Mouse (Mus musculus): ENCODE results near the gene Cphx2. TPM values are rescaled to one million over a fixed set of nuclear protein-coding genes. Genes with fewer than 3 reads are reported as not detected.
A peak's percentile ranks its signal among the peaks of the same experiment; 100 is the strongest.
"Not testable (repeated sequence)": the region's sequence is repeated elsewhere in the genome, so short reads cannot be mapped to it uniquely, and the experiment has no call there.

Cphx2 gene
- not detected in 2 replicates for polyA plus RNA-seq (2015; fragmentation: Nextera tagmentation; extraction: Ambion mirVana)

- not testable (repeated sequence) for H3K27ac ChIP-seq (ENCODE audit: low read depth, low read length); H3K9me3 ChIP-seq (ENCODE audit: control insufficient read depth, low read length); H3K4me1 ChIP-seq (ENCODE audit: control insufficient read depth, insufficient read depth, low read depth, low read length); H3K27me3 ChIP-seq (replicated peaks; ENCODE audit: control insufficient read depth, insufficient read depth, low read length); ATAC-seq; H3K9ac ChIP-seq (ENCODE audit: low read depth, low read length); H3K4me2 ChIP-seq (ENCODE audit: low read length); H3K4me3 ChIP-seq (ENCODE audit: low read length); H3K36me3 ChIP-seq (ENCODE audit: control insufficient read depth, insufficient read depth, low read length)
- WGBS = no CpG with 5 or more reads among the region's 6 CpGs
Measured at GRCm38 (mm10) chr14:26081216-26081615, at the start of gene Cphx2. Cphx2 (plus strand) TSS chr14:26081516.

GRCm38 (mm10) chr14:26034364-26034763 lies 47.0 kb upstream of the Cphx2 start:
- H3K4me3 ChIP-seq (ENCODE audit: low read length); H3K9ac ChIP-seq (ENCODE audit: low read depth, low read length); H3K27me3 ChIP-seq (replicated peaks; ENCODE audit: control insufficient read depth, insufficient read depth, low read length); H3K36me3 ChIP-seq (ENCODE audit: control insufficient read depth, insufficient read depth, low read length); H3K27ac ChIP-seq (ENCODE audit: low read depth, low read length); H3K4me1 ChIP-seq (ENCODE audit: control insufficient read depth, insufficient read depth, low read depth, low read length); H3K4me2 ChIP-seq (ENCODE audit: low read length); H3K9me3 ChIP-seq (ENCODE audit: control insufficient read depth, low read length); ATAC-seq: not testable (repeated sequence)
- no CpG with 5 or more reads among the region's 3 CpGs for WGBS

GRCm38 (mm10) chr14:26035439-26035838 lies 45.9 kb upstream of the Cphx2 start:
- not testable (repeated sequence) for H3K4me2 ChIP-seq (ENCODE audit: low read length); H3K36me3 ChIP-seq (ENCODE audit: control insufficient read depth, insufficient read depth, low read length); H3K4me1 ChIP-seq (ENCODE audit: control insufficient read depth, insufficient read depth, low read depth, low read length); H3K4me3 ChIP-seq (ENCODE audit: low read length); H3K9me3 ChIP-seq (ENCODE audit: control insufficient read depth, low read length); ATAC-seq; H3K27ac ChIP-seq (ENCODE audit: low read depth, low read length); H3K27me3 ChIP-seq (replicated peaks; ENCODE audit: control insufficient read depth, insufficient read depth, low read length); H3K9ac ChIP-seq (ENCODE audit: low read depth, low read length)
- WGBS = no CpG with 5 or more reads among the region's 6 CpGs

- not testable (repeated sequence) for ATAC-seq; H3K27ac ChIP-seq (ENCODE audit: low read depth, low read length); H3K4me3 ChIP-seq (ENCODE audit: low read length); H3K36me3 ChIP-seq (ENCODE audit: control insufficient read depth, insufficient read depth, low read length); H3K9ac ChIP-seq (ENCODE audit: low read depth, low read length); H3K4me1 ChIP-seq (ENCODE audit: control insufficient read depth, insufficient read depth, low read depth, low read length); H3K27me3 ChIP-seq (replicated peaks; ENCODE audit: control insufficient read depth, insufficient read depth, low read length); H3K4me2 ChIP-seq (ENCODE audit: low read length); H3K9me3 ChIP-seq (ENCODE audit: control insufficient read depth, low read length)
- WGBS = no CpG with 5 or more reads among the region's 26 CpGs
Measured at GRCm38 (mm10) chr14:26042611-26043010, 38.7 kb upstream of the Cphx2 start, which contains the start of gene Gm9780. Gm9780 (minus strand) TSS chr14:26042711.

- no CpG with 5 or more reads among the region's 5 CpGs for WGBS
- ATAC-seq; H3K27ac ChIP-seq (ENCODE audit: low read depth, low read length): not testable (repeated sequence)
Measured at GRCm38 (mm10) chr14:26045007-26045406, 36.3 kb upstream of the Cphx2 start.

GRCm38 (mm10) chr14:26047026-26047425 lies 34.3 kb upstream of the Cphx2 start:
- H3K9me3 ChIP-seq (ENCODE audit: control insufficient read depth, low read length); ATAC-seq; H3K27ac ChIP-seq (ENCODE audit: low read depth, low read length); H3K4me1 ChIP-seq (ENCODE audit: control insufficient read depth, insufficient read depth, low read depth, low read length); H3K9ac ChIP-seq (ENCODE audit: low read depth, low read length); H3K4me2 ChIP-seq (ENCODE audit: low read length); H3K27me3 ChIP-seq (replicated peaks; ENCODE audit: control insufficient read depth, insufficient read depth, low read length); H3K36me3 ChIP-seq (ENCODE audit: control insufficient read depth, insufficient read depth, low read length); H3K4me3 ChIP-seq (ENCODE audit: low read length): not testable (repeated sequence)
- no CpG with 5 or more reads among the region's 8 CpGs for WGBS

More at GRCm38 (mm10) chr14:26045007-26045406, 36.3 kb upstream of the Cphx2 start:
- H3K9ac ChIP-seq (ENCODE audit: low read depth, low read length); H3K27me3 ChIP-seq (replicated peaks; ENCODE audit: control insufficient read depth, insufficient read depth, low read length); H3K4me3 ChIP-seq (ENCODE audit: low read length); H3K36me3 ChIP-seq (ENCODE audit: control insufficient read depth, insufficient read depth, low read length); H3K9me3 ChIP-seq (ENCODE audit: control insufficient read depth, low read length); H3K4me1 ChIP-seq (ENCODE audit: control insufficient read depth, insufficient read depth, low read depth, low read length); H3K4me2 ChIP-seq (ENCODE audit: low read length): not testable (repeated sequence)

GRCm38 (mm10) chr14:26048767-26049166 lies 32.5 kb upstream of the Cphx2 start:
- H3K27me3 ChIP-seq (replicated peaks; ENCODE audit: control insufficient read depth, insufficient read depth, low read length); H3K4me1 ChIP-seq (ENCODE audit: control insufficient read depth, insufficient read depth, low read depth, low read length); H3K36me3 ChIP-seq (ENCODE audit: control insufficient read depth, insufficient read depth, low read length); H3K4me3 ChIP-seq (ENCODE audit: low read length); H3K27ac ChIP-seq (ENCODE audit: low read depth, low read length); H3K9me3 ChIP-seq (ENCODE audit: control insufficient read depth, low read length); H3K9ac ChIP-seq (ENCODE audit: low read depth, low read length); H3K4me2 ChIP-seq (ENCODE audit: low read length): not testable (repeated sequence)
- ATAC-seq = peak; percentile 42; the same call in 1 of the 2 replicates
- WGBS = no CpG with 5 or more reads among the region's 9 CpGs

- ATAC-seq; H3K27me3 ChIP-seq (replicated peaks; ENCODE audit: control insufficient read depth, insufficient read depth, low read length); H3K9ac ChIP-seq (ENCODE audit: low read depth, low read length); H3K27ac ChIP-seq (ENCODE audit: low read depth, low read length); H3K4me3 ChIP-seq (ENCODE audit: low read length); H3K9me3 ChIP-seq (ENCODE audit: control insufficient read depth, low read length); H3K36me3 ChIP-seq (ENCODE audit: control insufficient read depth, insufficient read depth, low read length); H3K4me1 ChIP-seq (ENCODE audit: control insufficient read depth, insufficient read depth, low read depth, low read length); H3K4me2 ChIP-seq (ENCODE audit: low read length): not testable (repeated sequence)
- no CpG with 5 or more reads among the region's 3 CpGs for WGBS
Measured at GRCm38 (mm10) chr14:26058184-26058583, 23.1 kb upstream of the Cphx2 start.

- no CpG with 5 or more reads among the region's 6 CpGs for whole genome bisulfite sequencing
- H3K27me3 ChIP-seq (replicated peaks; ENCODE audit: control insufficient read depth, insufficient read depth, low read length); H3K4me3 ChIP-seq (ENCODE audit: low read length); H3K36me3 ChIP-seq (ENCODE audit: control insufficient read depth, insufficient read depth, low read length); H3K9ac ChIP-seq (ENCODE audit: low read depth, low read length); H3K4me1 ChIP-seq (ENCODE audit: control insufficient read depth, insufficient read depth, low read depth, low read length); ATAC-seq; H3K4me2 ChIP-seq (ENCODE audit: low read length); H3K9me3 ChIP-seq (ENCODE audit: control insufficient read depth, low read length); H3K27ac ChIP-seq (ENCODE audit: low read depth, low read length): not testable (repeated sequence)
Measured at GRCm38 (mm10) chr14:26059362-26059761, 22.0 kb upstream of the Cphx2 start.

Data from hindbrain, embryonic 16.5 days (tissue).